Mouse (Mus musculus) cerebellum, adult 11 months (tissue): ENCODE measurements around the gene Zbtb16.
A peak's percentile ranks its signal among the peaks of the same experiment; 100 is the strongest.

Source experiments
- DNase-seq: peaks from one replicate; pipeline ENCODE4 v3.0.0; 2022

Gene Zbtb16

DNA sequence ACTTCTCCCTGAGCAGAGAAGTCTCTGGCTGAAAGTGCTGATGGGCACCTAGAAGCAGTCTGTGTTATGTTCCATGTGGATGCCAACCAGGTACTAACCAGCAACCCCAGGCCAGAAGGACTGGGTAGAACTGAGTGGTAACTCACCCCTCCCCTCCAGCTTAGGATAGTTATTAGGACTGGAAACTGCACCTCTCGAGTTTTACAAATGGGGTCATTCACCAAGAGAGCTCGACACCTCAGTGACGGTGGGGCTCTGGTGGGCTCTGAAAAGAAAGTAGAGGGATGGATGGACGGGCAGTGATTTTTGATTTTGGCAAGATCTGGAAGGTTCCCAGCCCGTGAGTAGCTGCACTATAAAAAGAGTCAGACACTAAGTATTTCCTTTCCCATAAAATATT lies 71.7 kb downstream of the Zbtb16 start:
- no peak for DNase-seq

DNA sequence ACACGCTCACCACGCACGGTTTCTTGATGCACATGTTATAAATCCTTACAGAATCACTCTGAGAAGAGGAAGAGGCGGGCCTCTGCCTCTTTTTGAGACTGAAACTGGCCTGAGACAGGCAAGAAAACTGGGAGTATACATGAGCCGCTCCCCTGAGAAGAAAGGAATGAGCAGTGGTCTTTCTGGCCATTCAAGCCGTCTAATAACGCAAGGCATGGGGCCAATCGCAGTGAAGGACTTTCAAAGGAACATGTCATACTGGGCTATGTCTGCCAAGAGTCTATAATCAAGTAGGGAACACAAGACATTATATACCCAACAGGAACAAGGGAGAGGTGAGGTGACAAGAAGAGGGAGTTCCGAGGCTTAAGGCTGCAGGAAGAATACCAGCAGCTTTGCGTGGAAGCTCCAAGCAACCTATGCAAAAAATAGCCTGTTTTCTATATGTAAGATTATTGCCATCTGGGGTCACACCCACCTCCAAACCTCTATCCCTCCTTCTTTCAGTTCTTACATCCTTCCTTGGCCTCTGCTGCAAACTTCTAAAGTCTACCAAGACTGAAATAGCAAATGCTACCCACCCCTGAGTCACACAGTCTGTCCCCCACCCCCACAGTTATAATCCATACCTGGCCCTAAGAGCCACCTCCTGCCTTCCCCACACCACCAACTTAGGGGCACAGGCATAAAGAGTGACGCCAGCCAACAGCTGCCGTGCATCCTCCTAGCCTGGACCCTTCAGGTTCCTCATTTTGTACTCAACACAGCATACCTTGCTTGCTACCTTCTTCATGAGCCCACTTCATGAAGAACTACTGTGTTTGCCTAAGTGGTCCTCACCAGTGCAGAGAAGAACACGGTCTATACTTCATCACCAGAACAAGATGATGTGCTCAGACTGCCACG lies 74.0 kb downstream of the Zbtb16 start:
- no peak for DNase-seq

DNA sequence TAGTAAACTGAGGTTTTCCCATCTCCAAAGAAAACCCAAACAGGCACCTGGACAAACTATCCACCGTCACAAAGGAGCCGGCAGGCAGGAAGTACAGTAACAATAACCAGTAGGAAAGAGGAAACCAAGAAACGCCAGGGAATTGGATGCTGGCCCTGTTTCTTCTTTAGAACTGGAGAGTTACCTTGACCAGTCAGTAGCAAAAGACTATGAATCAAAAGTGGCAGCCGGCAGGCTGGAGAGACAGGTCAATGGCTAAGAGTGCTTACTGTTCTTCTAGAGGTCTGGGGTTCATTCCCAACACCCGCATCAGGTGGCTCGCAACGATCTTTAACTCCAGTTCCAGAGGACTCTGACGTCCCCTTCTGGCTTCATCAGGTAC lies 74.9 kb downstream of the Zbtb16 start:
- DNase-seq = no peak

DNA sequence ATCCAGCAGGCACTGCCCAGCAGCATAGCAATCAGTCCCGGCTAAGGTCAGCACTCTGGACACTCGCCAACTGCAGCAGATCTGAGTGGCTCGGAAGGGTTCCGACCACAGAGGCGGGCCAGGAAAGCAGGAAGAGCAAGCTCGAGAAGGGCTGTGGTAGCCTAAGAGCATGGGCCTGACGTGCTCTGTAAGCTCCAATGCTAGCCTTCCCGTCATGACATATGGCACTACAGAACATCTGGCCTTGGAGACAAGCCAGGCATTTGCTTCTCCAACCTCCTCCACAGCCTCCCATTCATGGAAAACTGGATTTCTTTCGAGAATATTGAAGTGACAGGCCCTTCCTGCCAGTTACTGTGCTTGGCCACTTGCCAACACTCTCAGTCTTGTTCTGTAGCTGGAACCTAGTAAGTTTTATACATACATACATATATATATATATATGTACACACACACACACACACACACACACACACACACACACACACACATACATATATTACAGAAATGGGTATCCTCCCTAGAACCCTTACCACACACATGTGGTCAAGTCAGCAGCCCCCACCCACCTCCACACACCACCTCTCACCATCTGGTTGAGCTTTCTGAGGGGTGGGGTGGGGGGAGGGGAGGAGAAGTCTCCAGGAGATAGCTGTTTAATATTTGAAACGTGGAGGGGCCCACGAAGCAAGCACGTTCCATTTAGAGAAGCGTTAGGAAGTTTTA lies 75.4 kb downstream of the Zbtb16 start:
- peak; percentile 34 for DNase-seq

DNA sequence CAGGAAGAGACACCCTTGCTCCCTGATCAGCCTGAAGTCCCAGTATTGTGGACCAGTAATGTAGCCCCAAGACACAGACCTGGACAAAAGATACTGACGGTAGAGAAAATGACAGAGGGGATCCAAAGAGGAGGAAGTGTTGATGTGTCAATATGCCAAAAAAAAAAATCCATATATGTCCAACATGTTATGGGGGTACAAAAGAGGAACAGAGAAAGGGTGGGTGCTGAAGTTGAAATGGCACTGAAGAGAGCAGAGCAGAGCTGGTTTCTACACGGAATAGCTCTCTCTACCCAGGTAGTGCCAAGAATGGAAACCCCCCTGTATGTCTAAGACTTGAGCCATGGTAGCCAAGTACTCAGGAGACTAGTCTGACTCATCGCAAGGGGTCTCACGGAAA lies 76.9 kb downstream of the Zbtb16 start:
- DNase-seq = no peak

DNA sequence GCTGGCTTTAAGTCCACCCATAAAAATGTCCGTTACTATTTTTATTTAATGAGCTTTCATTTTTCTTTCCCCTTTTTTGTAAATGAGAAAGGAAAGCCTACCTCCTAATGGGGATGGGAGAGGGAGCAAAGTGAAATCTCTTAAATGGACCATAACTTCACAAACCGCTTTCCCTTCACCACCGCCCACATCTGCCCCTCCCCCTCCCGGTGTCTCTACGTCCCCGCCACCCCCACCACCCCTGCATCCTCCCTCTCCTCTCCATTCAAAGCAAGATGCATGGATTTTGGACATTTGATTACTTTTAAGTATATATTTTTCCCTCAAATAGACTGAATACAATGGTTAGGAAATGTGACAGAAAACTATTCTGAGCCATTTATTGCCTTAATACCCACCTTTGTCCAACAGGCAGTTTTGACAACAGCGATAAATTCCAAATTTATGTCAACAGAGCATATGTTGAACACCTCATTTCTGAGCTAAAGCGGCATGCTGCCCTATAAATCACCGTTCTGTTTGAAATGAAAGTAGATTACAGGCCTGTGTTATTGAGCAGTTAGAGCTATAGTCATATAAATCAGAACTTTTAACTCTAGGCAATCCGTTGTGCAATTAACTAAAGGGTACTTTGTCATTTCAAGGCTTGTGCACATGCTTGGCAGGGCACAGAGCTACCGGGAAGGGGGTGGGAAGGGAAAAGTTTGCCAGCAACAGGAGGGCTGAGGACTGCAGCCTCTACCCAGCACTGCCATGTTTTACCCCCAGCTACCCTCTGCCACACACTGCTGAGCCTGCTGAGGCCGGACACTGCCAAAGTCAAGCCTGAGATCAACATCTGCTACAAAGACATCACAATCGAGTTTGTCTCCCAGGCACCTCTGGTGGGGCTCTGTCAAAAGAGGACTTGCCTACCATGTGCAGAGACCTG lies 78.1 kb downstream of the Zbtb16 start:
- no peak for DNase-seq

DNA sequence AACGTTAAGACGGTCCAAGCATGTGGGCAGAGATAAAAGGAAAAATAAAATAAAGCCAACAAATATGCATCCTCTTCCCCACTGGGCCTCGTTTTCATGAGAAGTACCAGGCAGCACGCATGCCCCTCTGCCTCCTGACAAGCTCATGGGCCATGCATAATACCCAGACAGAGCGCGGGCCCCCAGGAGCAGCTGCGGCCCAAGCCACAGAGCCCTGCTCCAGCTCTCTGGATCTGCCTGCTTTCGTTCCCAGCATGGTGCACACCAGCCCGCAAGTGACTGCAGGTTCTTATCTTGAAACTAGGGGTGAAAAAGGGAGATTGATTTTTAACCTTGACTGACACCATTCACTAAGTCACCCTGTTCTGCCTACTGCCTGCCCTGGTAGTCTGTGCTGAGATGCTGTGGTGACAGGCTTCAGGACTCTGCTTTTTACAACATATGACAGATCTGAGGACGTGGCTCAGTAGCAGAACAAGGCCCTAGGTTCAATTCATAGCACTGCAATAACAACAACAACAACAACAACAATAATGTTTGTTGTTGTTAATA lies 79.7 kb downstream of the Zbtb16 start:
- DNase-seq = no peak

DNA sequence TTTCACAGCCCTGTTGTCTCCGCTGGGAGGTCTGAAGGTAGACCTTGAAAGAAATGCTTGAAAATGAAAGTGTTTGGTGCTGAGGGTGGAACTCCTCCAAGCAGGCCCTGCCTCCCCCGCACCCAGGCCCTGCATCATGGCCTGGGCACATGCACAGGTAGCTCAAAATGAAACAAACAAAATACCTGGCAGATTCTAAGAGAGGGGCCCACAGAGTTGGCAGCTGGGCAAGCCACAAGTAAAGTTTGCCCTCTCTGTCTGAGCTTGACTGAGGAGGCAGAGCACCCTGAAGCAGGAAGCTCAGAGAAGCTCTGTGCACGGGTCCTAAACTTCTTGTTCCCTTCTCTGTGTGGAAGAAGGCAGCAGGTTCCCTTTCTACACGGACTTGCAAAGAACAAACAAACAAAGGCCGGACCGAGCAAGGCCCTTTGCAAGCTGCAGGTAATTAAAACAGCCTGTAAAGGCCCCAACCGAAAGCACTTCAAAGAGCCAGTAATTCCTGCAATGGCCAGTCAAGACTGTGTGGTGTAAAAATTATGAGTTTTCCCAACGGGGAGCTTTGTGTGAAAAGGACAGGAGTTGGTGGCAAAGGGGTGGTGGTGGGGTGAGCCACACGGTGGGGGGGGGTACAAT lies 80.5 kb downstream of the Zbtb16 start:
- DNase-seq = no peak

DNA sequence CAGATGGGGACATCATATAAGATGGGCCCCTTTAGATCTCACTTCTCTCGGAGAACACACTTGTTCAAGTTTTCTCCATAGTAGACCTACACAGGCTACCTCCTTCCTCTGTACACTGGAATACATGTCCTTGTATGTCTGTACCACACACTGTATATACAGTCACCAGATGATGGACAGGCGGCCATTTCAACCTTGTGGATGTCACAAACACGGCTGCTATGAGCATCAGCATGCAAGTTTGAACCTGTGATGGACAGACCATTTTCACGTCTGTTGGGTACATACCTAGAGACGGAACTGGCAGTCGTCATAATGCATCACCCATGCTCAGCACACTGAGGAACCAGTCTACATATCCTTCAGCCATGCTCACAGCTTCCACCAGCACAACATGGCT lies 81.6 kb downstream of the Zbtb16 start:
- DNase-seq = no peak

DNA sequence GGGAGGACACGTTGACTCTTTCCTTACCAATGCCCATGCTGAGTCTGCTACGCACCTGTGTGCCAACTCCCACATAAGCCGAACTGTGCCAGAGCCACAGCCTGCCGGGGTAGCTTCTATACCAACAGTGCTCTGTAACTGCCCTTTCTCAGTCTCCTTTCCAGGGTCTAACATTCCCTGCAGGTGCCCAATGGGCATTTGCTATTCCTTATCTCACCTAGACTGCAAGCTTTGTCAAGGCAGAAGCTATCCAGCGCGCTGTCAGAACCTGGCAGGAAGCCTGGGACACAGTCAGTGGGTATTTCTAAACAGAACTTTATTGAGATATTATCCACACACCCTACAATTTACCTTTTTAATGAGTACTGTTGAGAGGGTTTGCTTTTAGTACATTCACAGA lies 82.1 kb downstream of the Zbtb16 start:
- DNase-seq = no peak

DNA sequence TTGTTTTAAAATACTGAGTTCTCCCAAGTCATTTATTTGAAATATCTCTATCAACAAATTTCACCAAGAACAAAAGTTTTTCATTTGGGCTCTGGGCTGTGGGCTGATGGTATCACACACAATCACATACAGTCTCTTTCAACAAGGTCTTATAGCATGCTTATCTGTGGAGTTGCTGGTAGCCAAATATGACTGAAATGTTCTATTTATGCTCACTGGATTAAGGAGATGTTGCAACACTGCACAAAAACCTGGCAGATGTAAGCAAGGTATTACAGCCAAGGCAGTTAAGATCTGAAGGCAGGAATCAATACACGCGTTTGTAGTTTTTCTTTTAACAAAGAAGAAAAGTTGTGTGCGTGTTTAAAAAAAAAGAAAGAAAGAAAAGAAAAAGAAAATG lies 84.1 kb downstream of the Zbtb16 start:
- no peak for DNase-seq

DNA sequence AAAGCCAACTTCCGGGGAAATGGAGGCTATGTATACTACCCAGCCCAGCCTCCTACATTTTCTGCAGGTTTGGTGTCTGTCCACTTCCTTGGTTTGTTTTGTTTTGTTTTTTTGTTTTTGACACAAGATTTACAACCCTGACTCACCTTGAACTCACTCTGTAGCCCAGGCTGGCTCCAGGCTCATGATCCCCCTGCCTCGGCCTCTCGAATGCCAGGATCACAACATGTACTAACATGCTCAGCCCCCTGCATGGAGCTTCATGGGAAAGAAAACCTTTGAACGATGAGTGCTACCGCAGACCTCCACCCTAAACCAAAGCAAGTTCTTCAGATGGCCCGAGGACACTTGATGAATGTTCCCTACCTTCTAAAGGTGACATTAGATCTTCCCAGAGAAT lies 86.4 kb downstream of the Zbtb16 start:
- no peak for DNase-seq

DNA sequence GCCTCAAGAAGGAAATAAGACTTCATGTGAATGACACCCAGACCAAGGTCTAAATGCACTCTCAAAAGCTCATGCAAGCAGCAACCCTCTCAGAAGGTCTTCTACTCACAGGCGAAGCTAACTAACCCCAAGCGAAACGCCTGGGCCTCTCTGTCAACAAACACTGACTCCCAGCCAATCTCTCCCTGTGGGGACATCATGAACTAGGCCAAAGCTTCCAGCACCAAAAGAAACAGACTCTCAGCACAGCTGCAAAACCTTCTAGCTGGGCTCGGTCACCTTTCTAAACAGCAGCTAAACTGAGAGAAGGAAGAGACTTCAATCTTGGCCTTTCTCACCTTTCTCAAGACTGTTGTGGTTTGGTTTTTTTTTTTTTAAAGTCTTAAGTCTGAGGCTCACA lies 86.9 kb downstream of the Zbtb16 start:
- no peak for DNase-seq

DNA sequence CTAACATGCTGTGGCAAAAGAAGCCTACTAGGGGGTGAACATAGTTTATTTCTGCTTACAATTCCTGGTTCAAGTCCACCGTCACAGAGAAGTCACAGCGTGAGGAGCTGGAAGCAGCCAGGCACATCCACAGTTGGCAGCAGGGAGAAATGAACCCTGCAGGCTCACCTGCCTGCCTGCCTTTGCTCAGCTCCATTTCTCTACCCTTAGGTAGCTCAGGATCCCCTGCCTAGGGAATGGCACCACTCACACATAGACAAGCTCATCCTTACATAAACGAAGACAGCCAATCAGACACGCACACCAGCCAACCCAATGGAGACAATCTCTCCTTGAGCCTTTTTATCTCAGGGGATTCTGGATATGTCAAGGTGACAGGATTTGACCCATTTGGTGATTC lies 87.3 kb downstream of the Zbtb16 start:
- DNase-seq = no peak

DNA sequence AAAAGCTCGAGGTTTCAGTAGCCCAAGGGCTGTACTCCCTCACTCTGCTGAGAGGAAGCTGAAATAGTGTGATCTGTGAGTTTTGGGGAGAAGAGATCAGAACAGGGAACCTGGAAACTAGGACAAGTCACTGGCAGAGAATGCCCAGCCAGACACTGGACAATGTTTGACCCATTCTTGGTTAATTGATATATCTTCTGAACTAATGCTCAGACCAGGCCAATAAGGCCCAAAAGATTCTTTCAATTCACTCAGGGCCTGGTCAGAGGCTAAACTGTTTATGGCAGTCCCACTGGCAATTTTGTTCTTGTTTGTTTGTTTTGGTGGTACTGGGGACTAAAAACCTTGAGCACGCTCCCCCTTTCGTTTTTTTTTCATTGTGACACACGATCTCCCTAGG lies 87.8 kb downstream of the Zbtb16 start:
- DNase-seq = no peak

DNA sequence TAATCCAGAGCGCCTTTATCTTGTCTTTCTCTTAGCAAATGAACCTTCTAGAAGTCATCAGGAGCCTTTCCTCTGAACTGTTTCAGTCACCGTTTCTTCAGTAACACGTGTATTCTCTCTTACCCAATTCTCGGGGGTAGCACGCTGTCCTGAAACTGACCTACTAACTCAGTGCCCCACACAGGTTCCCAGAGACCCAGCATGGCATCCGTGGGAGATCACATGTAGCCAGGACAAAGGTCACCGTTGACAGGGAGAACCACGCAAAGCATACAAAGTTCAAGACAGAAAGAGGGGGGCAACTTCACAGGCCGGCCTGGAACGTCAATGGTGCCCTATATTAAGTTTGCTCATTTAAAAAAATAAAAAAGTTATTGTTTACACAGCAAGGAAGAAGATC lies 89.5 kb downstream of the Zbtb16 start:
- DNase-seq = no peak

DNA sequence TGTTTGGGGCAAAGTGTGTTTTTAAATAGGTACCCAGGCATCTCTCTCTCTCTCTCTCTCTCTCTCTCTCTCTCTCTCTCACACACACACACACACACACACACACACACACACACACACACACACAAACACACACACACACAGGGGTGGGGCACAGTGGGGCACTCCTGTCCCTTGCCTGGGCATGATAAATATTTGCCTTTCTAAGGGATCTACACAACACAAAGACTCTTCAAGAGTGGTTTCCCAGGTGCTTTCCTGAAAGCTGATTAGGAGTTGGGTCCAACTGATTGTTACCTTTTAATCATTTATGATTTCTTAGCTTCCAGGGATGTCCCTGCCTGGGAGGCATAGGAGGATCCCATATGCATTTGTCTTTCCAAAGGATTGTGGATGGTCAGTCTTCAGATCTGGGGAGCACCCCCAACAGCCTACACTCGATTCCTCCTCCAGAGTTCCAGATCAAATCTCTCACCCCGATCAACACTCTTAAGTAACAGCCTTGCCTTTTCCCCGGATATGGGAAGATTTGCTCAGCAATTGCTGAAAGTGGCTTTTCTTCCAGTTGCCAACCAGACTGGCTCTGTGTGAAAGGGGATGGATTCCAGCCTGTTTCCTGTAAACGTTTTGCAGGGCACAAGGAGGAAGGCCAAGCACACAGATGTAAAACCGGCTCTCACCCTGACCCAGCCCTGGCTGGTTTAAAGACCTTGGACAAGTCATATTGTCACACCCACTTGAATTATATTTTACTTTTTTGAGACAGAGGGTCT lies 90.5 kb downstream of the Zbtb16 start:
- no peak for DNase-seq

DNA sequence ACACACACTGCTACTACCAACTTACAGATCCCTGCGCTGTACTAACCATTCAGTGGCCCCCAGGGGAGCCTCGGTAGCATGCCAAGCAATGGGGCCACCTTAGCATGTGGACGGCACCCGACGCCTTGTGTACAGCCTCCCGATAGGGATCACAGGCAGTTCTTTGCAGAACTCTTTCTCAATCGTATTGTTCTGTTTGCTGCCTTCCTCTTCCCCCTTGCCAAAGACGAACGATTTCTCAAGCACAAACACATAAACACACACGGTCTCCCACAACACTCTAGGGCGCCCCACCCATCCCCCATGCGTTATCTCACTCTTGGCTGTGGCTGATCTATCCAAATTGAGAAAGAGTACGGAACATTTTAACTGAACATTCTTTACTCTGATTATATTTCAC lies 91.1 kb downstream of the Zbtb16 start:
- no peak for DNase-seq

DNA sequence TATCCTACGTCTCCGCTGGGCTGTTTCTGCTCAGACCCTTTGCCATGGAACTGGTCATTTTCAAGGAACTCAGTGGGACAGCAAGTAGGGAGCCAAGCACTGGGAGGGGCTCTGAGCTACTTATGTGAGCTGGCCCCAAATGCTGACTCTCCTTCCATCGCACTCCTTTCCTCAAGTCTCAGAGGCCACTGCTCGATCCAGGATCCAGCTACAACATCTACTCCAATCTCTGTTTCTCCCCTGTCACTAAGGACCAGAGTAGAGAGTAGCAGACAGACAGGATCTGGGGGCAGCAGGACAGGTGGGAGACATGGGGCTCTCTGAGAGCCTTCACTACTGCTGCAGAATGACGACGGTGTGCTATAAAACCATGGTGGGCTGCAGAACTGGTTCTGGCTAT lies 91.6 kb downstream of the Zbtb16 start:
- DNase-seq = no peak

DNA sequence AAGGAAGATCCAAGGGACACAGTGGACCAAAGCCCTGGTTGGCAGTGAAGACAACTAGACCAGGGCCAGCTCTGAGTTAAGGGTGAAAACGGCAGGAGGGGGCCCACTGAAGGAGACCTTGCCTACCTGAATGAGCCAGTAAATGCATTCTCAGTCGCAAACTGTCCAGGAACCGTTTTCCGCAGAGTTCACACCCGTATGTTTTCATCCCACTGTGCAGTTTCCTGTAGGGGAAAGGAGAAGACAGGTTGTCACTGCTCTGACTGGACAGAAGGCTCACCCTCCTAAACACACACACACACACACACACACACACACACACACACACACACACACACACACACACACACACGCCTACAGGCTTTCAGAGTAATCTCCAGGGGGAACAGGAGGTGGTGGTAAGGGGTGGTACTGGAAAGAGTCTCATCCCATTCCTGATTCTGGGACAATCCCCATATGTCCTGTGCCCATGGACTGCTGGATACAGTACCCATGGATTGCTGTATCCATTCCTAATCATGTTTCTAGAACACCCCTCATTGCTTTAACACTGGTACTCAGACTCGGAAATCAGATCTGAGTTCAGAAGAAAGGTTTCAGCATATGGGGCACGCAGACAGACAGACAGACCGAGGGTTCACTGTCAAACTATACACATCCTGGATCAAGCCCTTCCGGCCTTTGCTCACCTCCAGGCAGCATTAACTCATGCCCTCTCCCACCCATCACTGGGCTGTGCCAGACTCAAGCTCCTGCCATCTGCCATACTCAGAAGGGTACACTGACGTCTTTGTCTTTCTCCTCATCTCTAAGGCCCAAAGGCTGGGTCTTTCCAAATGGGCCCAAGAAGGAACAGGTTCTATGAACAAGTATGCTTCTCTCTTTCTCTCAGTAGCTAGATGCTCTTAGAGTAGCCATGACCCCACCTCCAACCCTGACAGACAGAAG lies 92.4 kb downstream of the Zbtb16 start:
- no peak for DNase-seq

DNA sequence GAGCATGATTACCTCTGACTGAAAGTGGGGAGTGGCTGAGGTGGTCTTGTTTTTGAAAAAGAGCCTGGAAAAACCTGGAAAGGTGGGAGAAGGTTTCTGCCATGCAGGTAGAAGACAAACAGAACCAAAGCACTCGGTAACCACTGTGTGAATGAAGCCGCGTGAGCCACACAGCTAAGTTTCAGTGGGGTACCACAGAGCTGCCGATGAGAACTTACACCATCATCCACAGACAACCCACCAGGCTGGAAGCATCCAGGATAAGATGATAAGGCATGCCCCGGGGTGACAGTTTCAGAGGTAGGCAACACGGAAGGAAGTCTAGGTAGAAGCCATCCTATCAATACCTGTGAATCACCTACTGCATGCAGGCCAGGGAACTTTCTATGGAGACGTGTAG lies 93.9 kb downstream of the Zbtb16 start:
- DNase-seq = no peak
